Mouse (Mus musculus) cerebellum, adult 2 months (tissue): Measurements from ENCODE around the gene Dclk2. TPM values are rescaled to one million over a fixed set of nuclear protein-coding genes. Genes with fewer than 3 reads are reported as not detected.
A peak's percentile ranks its signal among the peaks of the same experiment; 100 is the strongest.

Source experiments
- DNase-seq, 2 experiments: peaks; one replicate each; pipeline ENCODE4 v3.0.0; 2021
- H3K27ac ChIP-seq: fragments of 200-500 bp; 2 replicates; pipeline ENCODE4 v1.5.1; 2012; ENCODE audit warnings: low read length, control low read depth, inconsistent platforms; ENCODE audit not compliant: insufficient read depth
- H3K27me3 ChIP-seq: fragments of 200-500 bp; 2 replicates; pipeline ENCODE4 v1.6.1; 2012; ENCODE audit warnings: inconsistent platforms, mild to moderate bottlenecking, low read length, moderate library complexity; ENCODE audit not compliant: control insufficient read depth, insufficient read depth
- H3K4me1 ChIP-seq: fragments of 200-500 bp; 2 replicates; pipeline ENCODE4 v1.6.1; 2011; ENCODE audit warnings: low read length; ENCODE audit not compliant: control insufficient read depth, insufficient read depth
- H3K4me3 ChIP-seq: fragments of 200-500 bp; replicated peaks from 2 replicates; pipeline ENCODE3; 2011; ENCODE audit warnings: mild to moderate bottlenecking, low read depth, low read length, control low read depth; ENCODE audit not compliant: insufficient read depth
- CTCF ChIP-seq: fragments of 200-500 bp; IDR thresholded peaks from 2 replicates; pipeline ENCODE4 v1.5.1; 2011; ENCODE audit warnings: low read depth, mild to moderate bottlenecking, control low read depth, low read length, moderate library complexity, borderline replicate concordance; ENCODE audit not compliant: insufficient read depth
- POLR2A ChIP-seq: fragments of 200-500 bp; IDR thresholded peaks from 2 replicates; pipeline ENCODE4 v1.6.1; 2011; ENCODE audit warnings: low read length, control low read depth, borderline replicate concordance; ENCODE audit not compliant: insufficient read depth
- WGBS: fragments of 180-500 bp; shearing (Covaris S2); methylation state at CpG from one replicate; pipeline ENCODE4 v1.1.7; 2018; 5-methylcytosine and 5-hydroxymethylcytosine counted together
- polyA plus RNA-seq: library from polyadenylated mRNA; depleted of rRNA; stranded (reverse); fragments of >200 nt; gene quantifications from 2 replicates; pipeline ENCODE4 v1.2.3, GENCODE M21; 2012

Gene Dclk2
- polyA plus RNA-seq, 1 experiment: 59.5 TPM

GRCm38 (mm10) chr3:86793264-86793663 lies 127.4 kb downstream of the Dclk2 start:
- no peak overlapping the region for H3K27ac ChIP-seq
- no peak for TF ChIP-seq POLR2A
- no peak for TF ChIP-seq CTCF
- H3K4me3 ChIP-seq: no peak overlapping the region
- DNase-seq: no peak
- WGBS: 42% methylated on average over 4 of the region's 4 CpGs
- H3K4me1 ChIP-seq: peaks cover 24% of the 10 kb centered on the region
- no peaks in the 10 kb centered on the region for H3K27me3 ChIP-seq

GRCm38 (mm10) chr3:86789752-86790151 lies 130.9 kb downstream of the Dclk2 start:
- WGBS: 11% methylated on average over 5 of the region's 5 CpGs
- peak; percentile 71 to 87 for DNase-seq
- no peak overlapping the region for H3K27ac ChIP-seq
- TF ChIP-seq CTCF (no peak), POLR2A (no peak)
- H3K4me1 ChIP-seq: peaks cover 45% of the 10 kb centered on the region
- no peaks in the 10 kb centered on the region for H3K27me3 ChIP-seq
- H3K4me3 ChIP-seq: no peak overlapping the region

- Histone ChIP-seq H3K27me3 (no peaks in the 10 kb centered on the region), H3K27ac (no peak overlapping the region), H3K4me1 (peaks cover 41% of the 10 kb centered on the region), H3K4me3 (no peak overlapping the region)
- WGBS: 58% methylated on average over 6 of the region's 6 CpGs
- TF ChIP-seq POLR2A: no peak
- peak; percentile 52; the same call in 1 of the 2 replicates for TF ChIP-seq CTCF
- peak; percentile 59 to 71 for DNase-seq
Measured at GRCm38 (mm10) chr3:86788711-86789110, 131.9 kb downstream of the Dclk2 start.

- 39% methylated on average over 10 of the region's 10 CpGs for WGBS
- DNase-seq: no peak
- peaks cover 35% of the 10 kb centered on the region for H3K4me1 ChIP-seq
Measured at GRCm38 (mm10) chr3:86787423-86788123, 133.1 kb downstream of the Dclk2 start.

GRCm38 (mm10) chr3:86786845-86787351 lies 133.8 kb downstream of the Dclk2 start:
- peak overlapping the region; percentile 50 for H3K27ac ChIP-seq
- 14% methylated on average over 11 of the region's 11 CpGs for WGBS
- no peak for TF ChIP-seq POLR2A
- no peak for TF ChIP-seq CTCF
- DNase-seq: peak; percentile 78 to 89
- H3K27me3 ChIP-seq: no peaks in the 10 kb centered on the region
- H3K4me3 ChIP-seq: no peak overlapping the region
- peaks cover 35% of the 10 kb centered on the region for H3K4me1 ChIP-seq

More at GRCm38 (mm10) chr3:86787423-86788123, 133.1 kb downstream of the Dclk2 start:
- TF ChIP-seq POLR2A: no peak
- TF ChIP-seq CTCF: no peak
- no peak overlapping the region for H3K4me3 ChIP-seq
- no peaks in the 10 kb centered on the region for H3K27me3 ChIP-seq
- H3K27ac ChIP-seq: peak overlapping the region; percentile 50

- peak; percentile 38 to 39 for DNase-seq
- no peak for TF ChIP-seq CTCF
- no peak for TF ChIP-seq POLR2A
- H3K4me1 ChIP-seq: peaks cover 35% of the 10 kb centered on the region
- WGBS: 35% methylated on average over 12 of the region's 12 CpGs
- no peak overlapping the region for H3K27ac ChIP-seq
- no peaks in the 10 kb centered on the region for H3K27me3 ChIP-seq
- H3K4me3 ChIP-seq: no peak overlapping the region
Measured at GRCm38 (mm10) chr3:86786280-86786679, 134.4 kb downstream of the Dclk2 start.

- Histone ChIP-seq H3K4me3 (no peak overlapping the region), H3K4me1 (peaks cover 32% of the 10 kb centered on the region), H3K27me3 (no peaks in the 10 kb centered on the region), H3K27ac (no peak overlapping the region)
- no peak for TF ChIP-seq CTCF
- TF ChIP-seq POLR2A: no peak
- DNase-seq: no peak
- WGBS: 77% methylated on average over 11 of the region's 11 CpGs
Measured at GRCm38 (mm10) chr3:86784930-86785329, 135.7 kb downstream of the Dclk2 start.

GRCm38 (mm10) chr3:86784051-86784450 lies 136.6 kb downstream of the Dclk2 start:
- Histone ChIP-seq H3K27me3 (no peaks in the 10 kb centered on the region), H3K27ac (no peak overlapping the region), H3K4me3 (no peak overlapping the region), H3K4me1 (peaks cover 24% of the 10 kb centered on the region)
- WGBS: 84% methylated on average over 3 of the region's 3 CpGs
- DNase-seq: no peak
- TF ChIP-seq CTCF (no peak), POLR2A (no peak)
